Mouse (Mus musculus) right cerebral cortex, postnatal 14 days (tissue): ENCODE results near the gene Shbg.
A peak's percentile ranks its signal among the peaks of the same experiment; 100 is the strongest.

ENCODE experiments used
- DNase-seq: peaks from one replicate; pipeline ENCODE4 v3.0.0; 2022

Shbg gene

GRCm38 (mm10) chr11:69617805-69618204, at the start of gene Shbg:
TSS of gene Shbg (minus strand) at chr11:69617905.
- DNase-seq, result no peak

- DNase-seq, result no peak
Observed at GRCm38 (mm10) chr11:69666665-69667005, 48.9 kb upstream of the Shbg start.

- peak; percentile 58 for DNase-seq
Observed at GRCm38 (mm10) chr11:69665961-69666664, 48.4 kb upstream of the Shbg start, which contains the start of gene Cd68. TSS of gene Cd68 (minus strand) at chr11:69666153.

DNA sequence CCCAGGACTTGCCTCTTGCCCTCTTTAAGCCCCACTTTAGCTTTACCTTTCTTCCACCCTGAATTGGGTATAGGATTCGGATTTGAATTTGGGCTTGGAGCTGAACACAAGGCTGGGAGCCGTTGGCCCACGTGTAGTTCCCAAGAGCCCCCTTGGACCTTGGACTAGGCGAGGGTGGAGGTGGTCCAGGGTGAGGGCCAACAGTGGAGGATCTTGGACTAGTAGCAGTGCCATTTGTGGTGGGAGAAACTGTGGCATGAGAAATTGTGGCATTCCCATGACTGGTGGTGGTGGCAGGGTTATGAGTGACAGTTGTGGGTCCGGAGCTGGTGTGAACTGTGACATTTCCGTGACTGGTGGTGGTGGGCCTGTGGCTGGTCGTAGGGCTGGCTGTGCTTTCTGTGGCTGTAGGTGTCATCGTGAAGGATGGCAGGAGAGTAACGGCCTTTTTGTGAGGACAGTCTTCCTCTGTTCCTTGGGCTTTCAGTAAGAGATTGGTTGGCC, 47.8 kb upstream of the Shbg start:
- DNase-seq, result no peak

GRCm38 (mm10) chr11:69664841-69665240, 47.1 kb upstream of the Shbg start:
- no peak for DNase-seq

DNA sequence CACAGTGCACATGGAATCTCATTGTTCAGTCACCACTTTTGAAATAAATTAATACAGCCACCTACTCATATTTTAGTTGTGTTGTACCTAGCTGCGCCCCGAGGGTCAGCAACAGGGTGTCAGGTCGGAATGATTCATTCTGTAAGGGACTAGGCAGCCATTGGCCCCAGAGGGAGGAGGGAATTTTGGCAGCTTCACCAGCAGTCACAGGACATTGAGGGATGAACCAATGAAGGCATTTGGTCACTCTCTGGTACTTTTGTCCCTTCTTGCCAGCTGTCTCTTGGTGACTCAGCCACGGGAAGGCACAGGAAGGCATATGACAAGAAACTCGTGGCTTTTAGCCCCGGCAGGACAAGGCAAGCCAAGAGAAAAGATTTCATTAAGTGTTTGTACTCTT, 46.1 kb upstream of the Shbg start:
- DNase-seq, result no peak

GRCm38 (mm10) chr11:69662967-69663671, 45.4 kb upstream of the Shbg start:
- no peak for DNase-seq

- DNase-seq, result peak; percentile 92
Observed at GRCm38 (mm10) chr11:69662213-69662966, 44.7 kb upstream of the Shbg start, which contains the start of gene Mpdu1. TSS of gene Mpdu1 (minus strand) at chr11:69662642.

DNA sequence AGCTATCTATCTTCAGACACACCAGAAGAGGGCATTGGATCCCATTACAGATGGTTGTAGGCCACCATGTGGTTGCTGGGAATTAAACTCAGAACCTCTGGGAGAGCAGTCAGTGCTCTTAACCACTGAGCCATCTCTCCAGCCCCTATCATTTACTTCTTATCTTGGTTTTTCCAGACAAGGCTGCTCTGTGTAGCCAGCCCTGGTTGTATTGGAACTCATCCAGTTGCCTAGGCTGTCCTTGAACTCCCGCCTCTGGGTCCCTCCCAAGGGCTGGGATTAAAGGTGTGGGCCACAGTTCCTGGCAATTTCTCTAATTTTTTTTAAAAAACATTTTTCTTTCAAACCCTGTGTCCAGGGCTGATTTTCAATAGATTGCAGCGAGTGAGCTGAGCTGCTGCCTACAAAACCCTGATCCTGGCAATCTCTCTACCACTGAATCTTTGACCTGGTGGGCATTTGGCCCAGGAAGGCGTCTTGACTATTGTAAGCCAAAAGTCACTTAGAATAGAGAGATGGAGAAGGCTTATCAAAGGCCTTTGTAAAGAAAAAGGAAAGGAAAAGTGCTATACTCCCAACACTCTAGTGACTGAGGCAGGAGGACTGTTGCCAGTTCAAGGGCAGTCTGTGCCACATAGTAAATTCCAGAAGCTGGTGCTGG, 43.6 kb upstream of the Shbg start:
- DNase-seq, result no peak

- no peak for DNase-seq
Observed at GRCm38 (mm10) chr11:69657462-69657881, 39.8 kb upstream of the Shbg start.

DNA sequence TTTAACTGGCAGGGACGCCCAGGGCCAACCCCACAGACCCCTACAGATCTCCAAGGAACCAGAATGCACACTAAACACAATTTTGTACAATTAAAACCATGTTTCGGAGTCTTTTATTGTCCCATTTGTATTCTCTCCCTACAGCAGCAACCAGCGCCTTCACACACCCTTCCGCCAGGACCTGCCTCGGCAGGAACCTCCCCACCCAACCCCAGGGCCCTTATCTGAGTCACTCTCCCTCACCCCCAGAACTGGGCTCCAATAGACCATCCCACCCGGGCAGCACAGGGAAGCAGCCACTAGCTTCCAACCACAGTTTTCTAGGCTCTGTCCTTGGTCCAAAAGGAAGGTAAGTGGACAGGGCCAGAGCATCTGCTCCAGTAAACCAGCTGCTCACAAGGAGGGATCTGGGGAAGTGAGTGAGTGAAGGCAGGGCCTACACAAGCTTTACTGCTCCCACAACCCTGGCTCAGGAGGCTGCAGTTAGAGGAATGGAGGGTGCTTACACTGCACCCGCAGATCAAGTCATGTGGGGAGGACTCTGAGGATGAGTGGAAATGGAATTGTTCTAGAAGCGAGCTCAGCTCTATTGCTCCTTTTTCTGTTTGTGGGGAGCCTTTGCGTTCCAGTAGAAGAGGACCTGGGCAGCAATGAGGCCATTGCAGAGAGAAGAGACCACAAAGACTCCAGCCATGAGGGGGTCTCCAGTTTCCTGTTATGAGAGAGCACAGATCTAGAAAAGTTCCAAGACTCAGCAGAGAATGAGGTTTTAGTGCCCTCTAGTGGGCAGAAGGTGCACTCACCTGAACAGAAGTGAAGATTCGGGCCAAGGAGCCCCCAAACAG, 39.1 kb upstream of the Shbg start:
- DNase-seq, result no peak

DNA sequence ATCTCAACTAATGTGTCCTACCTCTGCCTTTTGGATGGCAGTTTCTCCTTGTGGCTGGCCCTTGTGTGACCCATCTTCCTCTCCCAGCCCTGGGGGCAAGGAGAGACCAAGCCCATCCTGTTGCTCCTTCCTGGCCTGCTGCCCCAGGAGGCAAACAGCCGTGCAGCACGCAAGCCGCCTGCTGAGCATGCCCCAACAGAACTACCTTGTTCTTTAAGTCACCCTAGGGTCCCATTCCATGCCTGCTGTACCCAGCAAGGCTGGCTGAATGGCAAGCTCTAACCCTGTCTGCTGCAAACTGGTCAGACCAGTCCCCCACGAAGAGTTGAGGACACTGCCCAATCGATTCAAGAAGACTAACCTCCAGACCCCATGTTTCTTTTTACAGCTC, 38.4 kb upstream of the Shbg start:
- DNase-seq, result no peak

DNA sequence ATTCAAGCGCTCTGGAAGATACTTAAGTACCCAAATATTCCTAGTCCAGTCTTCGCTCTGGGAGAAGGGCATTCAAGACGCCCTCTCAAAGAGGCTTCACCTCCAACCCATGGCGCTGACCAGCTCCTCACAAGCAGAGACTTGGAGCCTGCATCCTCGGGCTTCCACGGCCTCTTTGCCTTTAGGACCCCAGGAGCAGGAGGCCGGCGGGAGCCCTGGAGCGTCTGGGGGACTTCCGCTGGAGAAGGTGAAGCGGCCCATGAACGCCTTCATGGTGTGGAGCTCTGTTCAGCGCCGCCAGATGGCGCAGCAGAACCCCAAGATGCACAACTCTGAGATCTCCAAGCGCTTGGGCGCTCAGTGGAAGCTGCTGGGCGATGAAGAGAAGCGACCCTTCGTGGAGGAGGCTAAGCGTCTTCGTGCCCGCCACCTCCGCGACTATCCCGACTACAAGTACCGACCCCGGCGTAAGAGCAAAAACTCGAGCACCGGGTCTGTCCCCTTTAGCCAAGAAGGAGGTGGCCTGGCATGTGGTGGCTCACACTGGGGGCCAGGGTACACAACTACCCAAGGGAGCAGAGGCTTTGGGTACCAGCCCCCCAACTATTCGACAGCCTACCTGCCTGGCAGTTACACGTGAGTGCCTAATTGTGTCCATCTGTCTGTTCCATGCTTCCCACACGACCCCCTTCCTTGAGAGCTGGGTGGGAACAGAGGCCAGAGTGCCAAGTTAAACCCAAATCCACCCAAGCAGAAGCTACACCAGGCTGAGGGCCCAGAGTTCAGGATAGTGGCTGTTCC, 37.8 kb upstream of the Shbg start, which contains the start of gene Sox15:
Sox15 (plus strand) TSS at position 51 of the 801 bp plus-strand sequence.
- DNase-seq, result peak; percentile 79

- no peak for DNase-seq
Observed at GRCm38 (mm10) chr11:69654760-69655159, 37.1 kb upstream of the Shbg start.

DNA sequence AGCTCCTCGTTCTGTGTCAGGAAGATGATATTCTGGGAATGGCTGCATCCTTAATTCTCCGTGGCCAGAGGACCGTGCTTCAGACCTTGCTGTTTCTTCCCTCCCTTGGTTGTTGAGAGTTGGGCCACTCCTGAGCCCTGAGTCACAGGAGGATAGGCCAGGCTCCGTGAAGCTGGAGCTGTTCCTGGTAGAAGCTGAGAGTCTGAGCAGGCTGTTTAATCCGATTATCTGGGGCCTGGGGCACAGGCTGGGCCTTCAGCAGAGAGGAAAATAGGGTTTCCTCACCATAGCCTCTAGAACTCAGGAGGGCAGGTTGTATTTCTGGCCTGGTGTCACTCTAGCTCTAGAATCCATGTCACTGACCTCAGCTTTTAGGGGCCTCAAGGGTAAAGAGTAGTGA, 35.7 kb upstream of the Shbg start:
- no peak for DNase-seq

GRCm38 (mm10) chr11:69645860-69646259, 28.2 kb upstream of the Shbg start:
- no peak for DNase-seq

DNA sequence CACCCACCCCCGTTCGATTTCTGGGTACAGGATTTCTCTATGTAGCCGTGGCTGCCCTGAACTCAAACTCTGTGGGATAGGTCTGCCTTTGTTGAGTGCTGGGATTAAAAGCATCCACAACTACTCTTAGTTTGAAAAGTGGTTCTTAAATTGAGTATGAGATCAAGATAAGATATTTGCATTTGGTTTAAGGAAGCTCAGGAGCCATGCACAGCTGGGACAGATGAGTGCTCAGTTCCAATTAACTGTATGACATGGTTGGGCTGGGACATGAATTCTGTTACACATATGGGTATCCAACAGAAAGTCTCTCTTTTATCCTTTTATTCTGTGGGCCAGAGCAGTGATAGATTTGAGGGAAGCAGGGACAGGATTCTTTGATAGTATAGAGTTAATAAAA, 17.8 kb upstream of the Shbg start:
- DNase-seq, result no peak

DNA sequence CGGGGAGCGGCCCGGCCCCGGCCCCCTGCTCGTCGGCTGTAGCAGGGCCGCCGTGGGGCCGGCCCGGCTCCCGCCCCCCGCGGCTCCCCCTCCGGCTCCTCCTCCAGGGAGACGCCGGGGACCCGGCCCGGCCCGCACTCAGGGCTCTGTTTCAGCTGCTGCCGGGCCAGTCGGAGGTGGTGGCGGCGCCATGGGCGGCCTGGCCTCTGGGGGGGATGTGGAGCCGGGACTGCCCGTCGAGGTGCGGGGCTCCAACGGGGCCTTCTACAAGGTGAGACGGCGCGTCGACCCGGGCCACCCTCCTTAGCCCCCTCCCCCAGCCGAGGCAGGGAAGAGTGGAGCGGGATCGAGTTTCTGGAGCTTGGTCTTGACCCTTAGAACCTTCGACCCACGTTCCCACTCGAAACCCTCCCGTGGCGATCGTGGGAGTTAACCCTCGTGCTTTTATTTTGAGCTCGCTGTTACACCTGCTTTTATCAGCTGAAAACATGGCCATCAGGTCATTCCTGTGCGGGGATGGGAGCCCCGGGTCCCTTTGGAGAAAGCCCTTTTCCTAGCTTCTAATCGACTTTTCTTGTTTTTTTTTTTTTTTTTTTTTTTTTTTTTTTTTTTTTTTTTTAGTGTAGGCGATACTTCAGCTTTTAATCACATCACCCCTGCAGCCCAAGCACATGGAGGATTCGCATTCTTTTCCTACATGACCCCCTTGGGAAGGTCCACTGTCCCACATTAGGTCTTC, 15.6 kb upstream of the Shbg start:
- no peak for DNase-seq

DNA sequence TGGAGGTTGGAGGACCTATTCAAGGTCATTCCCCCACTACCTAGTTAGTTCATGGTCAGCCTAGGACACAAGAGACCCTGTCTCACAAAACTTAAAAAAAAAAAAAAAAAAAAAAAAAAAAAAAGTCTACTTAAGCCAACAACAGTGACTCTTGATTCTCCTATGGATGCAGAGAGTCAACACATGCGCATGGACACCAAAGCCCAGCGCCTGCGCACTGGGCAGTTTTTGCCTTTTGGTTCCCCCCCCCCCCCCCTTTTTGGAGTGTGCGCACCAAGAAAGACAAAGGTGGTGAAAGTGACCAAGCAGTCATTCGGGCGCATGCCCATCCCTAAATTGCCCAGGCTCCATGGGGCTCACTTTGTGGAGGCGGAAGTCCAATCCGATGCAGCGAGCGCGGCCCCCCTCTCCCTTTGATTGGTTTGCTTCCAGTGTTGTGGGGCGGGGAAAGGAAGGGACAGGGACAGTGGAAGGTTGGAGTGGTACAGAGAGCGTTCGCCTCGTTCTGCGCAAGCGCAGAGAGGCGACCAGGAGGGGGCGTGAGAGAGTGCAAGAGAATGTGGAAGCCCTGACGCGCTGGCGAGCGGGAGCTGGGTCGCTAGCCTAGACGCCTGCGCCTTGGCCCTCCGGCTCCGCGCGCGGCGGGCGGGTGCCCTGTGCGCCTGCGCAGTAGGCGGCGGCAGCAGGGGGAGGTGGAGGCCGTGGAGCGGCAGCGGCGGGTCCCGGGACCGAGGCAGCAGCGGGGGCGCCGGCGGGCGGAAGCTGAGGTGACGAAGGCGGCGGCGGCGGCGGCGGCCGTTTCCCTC, 14.8 kb upstream of the Shbg start, which contains the start of gene Fxr2:
Fxr2 (plus strand) TSS at position 707 of the 806 bp plus-strand sequence.
- DNase-seq, result peak; percentile 100
